Mouse (Mus musculus): ENCODE results near the gene Lrrk1.

The Lrrk1 gene

DNA sequence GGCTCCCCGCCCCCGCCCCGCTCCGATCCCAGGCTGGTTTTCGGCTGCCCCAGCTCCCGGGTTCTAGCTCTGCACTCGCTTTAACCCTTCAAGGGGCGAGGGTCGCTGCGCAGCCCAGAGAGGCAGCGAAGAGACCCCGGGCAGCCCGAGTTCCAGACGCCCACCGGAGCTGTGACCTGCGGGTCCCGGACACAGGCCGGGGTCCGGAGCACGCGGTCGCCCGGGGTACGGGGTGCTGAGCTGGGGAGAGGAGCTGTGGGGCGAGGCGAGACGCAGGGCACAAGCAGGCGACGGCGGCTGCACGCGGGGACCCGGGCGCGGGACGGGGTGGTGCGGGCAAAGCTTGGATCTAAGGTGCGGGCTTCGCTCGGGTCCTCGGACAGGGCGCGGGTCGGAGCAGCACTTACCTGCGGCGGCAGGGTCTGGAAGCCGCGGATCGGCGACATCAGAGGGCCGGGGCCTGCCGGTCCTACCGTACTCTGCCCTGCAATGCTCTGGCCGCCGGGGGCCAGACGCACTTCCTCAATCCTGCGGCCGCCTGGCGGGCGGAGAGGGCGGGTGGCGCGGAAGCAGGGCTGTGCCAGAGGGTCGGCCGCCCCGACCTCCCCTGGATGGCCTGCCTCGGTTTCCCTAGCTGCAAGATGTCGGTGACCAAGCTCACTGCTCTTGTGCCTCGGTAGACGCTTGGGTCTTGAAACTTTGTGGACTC lies at the start of gene Lrrk1:
Gene Lrrk1, minus strand, starts transcription at position 538 of the 709 bp plus-strand sequence.
- DNase-seq, result peak; percentile 15 to 32

DNA sequence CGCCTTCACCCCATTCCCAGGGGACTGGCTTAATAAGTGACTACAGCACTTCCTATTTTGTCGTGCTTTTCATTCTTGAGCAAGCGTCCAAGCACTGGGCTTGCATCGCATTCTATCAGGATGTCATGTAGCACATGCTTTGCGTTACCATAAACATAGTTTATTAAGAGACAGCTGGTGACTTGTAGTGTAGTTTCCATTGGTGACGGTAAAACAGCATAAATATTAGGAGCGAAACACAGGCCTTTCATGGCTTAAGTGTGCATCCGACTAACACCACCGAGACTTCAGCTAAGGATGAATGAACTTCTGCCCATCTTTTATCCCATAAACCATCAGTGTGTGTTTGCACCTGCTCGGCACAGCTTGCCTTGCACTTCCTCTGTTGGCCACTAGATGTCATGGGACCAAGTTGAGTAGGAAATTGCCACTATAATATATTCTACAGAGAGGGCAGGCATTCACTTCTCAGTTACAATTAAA lies 46.3 kb upstream of the Lrrk1 start:
- peak; percentile 66 to 82 for DNase-seq

DNA sequence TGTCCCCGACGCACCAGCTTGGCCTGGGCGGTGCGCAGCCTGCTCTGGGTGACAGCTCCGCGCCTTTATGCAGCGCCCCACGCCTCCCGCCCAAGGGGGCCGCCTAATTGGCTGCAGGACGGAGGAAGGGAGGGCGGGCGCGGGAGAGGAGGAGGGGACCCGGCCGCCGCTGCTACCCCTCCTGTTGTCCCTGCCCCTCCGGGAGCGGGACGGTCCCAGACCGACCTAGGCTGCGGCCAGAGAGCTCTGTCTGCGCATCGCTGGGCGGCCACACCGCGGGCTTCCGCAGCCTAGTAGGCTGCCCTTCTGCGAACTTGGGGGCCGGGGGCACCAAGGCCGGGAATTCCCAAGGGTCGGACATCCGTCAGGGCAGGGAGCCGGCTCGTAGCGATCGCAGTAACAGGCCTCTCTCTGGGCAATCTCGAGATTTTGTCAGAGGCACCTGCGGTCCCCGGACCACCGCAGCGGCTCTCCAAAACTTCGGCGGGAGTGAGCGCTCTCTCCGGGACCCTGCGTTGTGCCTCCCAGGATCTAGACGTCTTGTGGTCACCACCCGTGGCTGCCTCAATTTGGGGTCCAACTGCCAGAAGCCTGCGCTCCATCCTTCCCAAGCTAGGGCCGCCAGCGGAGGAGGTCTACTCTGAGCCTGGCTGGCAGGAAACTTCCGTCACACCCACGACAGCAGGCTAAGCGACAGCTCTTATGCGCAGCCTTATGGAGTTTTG lies 39.4 kb upstream of the Lrrk1 start, which contains the start of gene Aldh1a3:
Gene Aldh1a3, minus strand, starts transcription at position 81 of the 725 bp plus-strand sequence.
- DNase-seq, result no peak

DNA sequence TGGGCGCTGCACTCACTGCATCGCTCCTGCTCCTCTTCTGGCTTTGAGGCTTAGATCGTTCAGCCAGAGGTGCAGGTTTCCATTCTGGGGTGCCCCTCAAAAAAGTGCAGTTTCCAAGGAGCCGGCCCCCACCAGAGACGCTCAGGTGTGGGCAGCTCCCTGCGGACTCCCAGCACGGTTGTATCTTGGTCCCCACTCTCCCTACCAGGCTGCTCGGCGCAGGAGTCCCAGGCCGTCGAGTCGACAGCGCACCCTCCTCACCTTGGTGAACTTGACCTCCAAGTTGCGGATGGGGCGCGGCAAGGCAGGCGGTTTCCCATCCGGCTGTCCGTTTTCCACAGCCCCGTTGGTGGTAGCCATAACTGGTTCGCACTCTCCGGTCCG lies 38.9 kb upstream of the Lrrk1 start:
- no peak for DNase-seq

DNA sequence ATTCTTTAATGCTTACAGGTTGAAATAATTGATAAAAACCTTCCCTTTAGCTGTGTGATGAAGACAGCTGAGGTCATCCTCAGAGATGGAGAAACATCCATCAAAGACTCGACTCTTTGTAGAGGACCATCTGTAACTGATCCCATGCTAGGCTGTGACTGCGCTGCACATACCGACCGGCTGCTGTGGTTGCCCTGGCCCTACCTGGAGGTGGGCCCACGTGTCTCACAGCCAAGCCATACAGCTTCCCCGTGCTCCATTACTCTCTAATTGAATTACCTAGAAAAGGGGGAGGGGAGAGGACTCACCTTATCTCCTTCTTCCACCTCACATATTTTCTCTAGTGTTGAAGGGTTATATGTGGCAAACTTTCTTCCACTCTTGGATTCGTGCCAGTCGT lies 33.8 kb upstream of the Lrrk1 start:
- no peak for DNase-seq

DNA sequence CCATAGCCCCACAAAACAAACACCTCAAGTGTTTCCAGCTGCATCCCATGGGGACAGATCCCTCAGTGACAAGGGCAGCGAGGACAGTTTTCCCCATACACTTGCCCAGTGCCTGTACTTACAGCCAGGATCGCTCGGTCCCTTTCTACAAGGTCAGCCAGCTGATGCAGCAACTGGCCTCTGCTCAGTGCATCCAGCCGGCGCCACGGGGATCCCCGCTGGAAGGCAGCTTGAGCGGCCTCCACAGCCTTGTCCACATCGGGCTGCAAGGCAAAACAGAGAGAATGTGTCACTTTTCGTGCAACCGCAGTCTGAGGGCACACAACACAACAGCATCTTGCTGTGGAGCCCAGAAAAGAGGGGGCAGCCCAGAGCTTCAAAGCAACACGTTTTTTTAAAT lies 30.8 kb upstream of the Lrrk1 start:
- DNase-seq, result no peak

DNA sequence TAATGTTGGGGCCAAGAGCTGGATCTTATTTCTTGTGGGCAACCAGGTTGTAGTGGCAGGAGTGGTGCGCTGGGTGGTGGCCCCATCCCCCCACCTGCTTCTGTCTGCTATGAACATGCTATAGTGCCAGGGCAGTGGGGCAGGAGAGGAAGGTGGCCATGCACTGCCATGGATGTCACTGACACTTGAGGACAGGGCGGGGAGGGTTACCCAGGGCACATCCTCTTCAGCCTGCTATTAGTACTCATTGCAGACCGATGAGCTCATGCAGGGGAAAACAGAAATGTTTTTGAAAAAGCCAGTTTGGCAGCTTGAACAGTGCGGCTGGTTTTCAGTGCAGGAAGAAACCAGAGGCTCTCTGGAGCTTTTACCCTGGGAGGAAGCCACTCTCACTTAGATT lies 28.7 kb upstream of the Lrrk1 start:
- no peak for DNase-seq

DNA sequence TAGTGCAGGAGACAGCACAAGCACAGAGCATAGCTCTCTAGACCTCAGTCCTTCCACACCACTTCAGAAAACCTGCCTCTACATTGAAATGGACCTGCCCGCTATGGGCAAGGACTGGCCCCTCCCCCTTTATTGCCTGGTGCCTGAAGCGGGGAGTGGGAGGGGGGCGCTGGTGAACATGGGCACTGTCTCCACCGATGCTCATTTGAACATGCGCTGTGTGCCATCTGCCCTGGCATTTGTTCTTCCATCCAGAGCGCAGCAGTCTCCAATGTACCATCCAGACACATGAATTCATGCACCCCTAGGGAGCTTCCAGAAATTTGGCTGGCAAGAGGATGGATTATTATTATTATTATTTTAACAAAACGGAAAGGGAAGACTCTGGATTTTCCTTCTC lies 24.9 kb upstream of the Lrrk1 start:
- no peak for DNase-seq

DNA sequence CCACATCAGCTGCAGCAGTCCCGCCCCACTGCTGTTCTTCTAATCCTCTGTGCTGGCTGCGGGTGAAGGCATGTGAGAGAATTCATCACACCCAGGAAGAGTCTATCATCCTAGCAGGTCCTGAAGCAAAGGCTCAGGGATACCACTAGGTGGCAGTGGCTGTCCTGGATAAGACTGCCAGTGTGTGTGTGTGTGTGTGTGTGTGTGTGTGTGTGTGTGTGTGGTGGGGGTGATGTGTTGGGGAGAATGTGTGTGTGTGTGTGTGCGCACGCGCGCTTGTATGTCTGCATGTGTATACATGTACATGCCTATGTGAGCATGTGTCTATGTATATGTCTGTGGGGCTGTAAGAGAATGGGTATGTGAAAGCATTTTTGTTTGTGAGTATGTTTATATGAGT lies 21.3 kb upstream of the Lrrk1 start:
- DNase-seq, result peak in 1 of 2 experiments; percentile 40

DNA sequence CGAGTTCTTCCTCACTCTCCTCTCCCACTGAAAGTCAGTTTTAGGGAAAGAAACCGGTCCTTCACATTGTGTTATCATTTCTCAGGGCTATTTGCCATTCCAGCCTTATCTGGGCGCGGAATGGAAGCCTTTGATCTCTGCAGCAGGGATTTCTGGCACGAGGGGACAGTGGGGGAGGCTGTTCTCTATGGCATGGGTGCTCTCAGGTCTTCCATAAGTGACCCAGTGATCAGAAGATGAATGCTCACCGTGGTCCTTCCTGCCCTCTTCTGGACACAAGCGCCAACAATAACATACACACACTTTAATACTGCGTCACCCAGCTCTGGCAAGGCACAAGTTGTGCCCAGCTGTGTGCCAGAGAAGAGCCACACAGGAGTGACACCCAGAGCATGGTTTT lies 18.8 kb upstream of the Lrrk1 start:
- DNase-seq, result no peak

DNA sequence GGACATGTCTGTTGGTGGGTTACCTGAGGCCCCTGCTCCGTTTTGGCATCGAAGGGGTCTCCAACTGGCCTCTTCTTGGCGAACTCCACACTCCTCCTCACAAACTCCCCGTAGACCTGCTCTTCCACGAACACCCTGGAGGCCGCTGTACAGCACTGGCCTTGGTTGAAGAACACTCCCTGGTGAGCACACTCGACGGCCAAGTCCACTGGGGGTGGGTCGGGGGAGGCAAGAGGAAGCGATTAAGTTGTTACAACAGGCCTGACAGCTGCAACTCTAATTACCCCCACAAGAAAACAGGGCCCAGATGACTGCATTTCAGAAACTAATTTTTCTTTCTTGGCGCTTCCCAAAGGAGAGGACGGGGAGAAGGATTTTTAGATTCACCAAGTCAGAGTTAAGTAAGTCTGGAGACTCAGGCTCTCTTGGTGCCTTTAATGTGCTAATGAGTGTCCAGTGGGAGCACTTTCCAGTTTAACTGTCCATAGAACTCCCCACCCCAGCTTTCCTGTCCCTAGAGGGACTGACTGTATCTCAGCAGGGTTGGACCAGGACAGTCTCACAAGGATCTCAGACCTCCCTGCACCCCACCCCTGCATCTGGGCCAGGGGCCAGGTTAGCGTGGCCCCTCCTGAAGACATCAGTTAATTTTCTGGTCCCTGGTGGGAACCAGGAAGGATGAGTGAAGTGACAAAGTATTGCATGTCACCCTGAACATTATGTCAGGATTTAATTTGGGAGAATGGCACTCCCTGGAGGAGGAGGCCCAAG lies 18.0 kb upstream of the Lrrk1 start:
- DNase-seq, result no peak

DNA sequence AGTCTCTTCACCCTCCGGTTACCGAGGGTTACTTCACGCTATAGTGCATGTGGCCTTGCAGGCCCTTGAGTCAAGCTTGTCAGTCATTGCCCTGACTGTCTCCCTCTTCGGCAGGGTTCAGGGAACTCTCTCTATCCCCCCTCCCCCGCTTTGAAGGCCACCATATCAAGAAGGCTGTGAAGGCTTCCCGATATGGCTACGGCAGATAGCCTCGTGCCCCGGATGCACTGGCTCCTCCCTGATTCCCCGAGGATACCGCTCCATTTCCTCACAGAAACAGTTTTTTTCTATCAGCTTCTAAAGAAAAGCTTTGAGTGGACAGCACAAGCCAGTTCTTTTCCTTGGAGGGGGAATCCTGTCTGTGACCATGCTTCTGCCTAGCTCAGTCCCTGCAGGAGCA lies 17.4 kb upstream of the Lrrk1 start:
- DNase-seq, result no peak

DNA sequence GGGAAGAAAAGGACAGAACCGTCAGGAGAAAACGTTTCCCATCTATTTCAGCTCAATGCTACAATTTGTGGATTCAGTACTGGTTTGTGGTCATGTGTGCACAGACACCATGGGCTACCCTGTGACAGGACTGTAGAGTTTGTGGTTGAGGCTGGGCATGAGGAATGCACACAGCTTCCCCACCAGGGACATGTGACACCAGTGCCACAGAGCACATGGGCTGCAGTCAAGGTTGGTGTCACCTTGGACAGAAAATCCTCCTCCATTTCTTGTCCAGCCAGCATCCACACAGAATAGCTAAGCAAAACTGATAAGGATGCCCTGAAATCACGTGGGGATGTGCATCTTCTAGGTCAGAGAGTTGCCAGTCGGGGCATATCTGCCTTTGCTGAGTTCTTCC lies 16.7 kb upstream of the Lrrk1 start:
- DNase-seq, result no peak

DNA sequence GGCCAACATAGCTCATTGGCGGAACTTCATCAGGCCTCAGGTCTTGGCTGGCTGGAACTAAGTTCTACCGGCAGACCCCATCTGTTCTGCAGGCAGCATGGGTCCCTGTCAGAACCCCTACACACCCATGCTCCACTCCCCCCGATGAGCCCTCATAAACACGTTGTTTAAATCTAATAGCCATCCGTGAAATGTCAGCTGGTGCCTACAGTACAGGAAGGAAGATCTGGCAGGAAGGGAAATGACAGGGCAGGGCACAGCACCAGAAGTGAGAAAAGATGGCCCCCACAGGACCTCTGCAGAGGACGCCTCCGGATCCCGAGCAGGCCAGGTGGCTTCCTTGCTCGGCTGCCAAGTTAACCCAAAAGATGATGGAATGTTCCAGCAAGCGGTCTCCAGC lies 16.0 kb upstream of the Lrrk1 start:
- no peak for DNase-seq

DNA sequence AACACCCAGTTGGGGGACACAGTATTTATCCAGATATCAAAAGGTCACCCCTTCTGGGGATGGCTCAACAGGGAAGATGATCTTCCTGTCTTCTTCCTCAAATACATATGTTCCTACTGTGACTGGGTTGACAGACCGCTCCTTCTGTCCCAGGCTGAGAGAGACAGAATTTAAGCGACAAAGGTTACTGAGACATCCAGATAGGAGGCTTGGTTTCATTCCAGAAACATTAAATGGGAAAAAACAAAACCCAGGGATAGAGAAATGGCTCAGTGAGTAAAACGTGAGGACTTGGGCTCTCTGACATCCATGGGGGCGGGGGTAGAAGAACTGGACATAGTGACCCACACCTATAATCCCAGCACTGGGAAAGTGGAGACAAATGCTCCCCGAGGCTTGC lies 14.7 kb upstream of the Lrrk1 start:
- no peak for DNase-seq

DNA sequence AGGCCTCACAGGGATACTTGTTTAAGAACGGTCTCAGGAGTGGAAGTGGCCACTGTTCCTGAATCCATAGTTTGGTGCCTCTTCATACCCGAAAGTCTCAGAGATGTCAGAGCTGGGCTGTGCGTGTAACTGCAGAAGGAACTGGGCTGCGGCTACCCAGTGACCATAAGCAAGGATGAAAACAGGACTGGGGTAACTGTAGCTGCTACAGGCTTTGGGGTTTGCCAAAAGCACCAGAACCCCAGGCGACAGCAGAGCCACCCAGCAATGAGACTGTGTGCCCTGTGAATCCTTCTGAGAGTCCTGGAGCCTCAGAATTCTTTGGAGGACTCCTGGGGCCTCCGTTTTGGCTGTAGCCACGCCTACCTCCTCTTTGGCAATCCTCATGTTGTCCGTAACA lies 13.5 kb upstream of the Lrrk1 start:
- no peak for DNase-seq

DNA sequence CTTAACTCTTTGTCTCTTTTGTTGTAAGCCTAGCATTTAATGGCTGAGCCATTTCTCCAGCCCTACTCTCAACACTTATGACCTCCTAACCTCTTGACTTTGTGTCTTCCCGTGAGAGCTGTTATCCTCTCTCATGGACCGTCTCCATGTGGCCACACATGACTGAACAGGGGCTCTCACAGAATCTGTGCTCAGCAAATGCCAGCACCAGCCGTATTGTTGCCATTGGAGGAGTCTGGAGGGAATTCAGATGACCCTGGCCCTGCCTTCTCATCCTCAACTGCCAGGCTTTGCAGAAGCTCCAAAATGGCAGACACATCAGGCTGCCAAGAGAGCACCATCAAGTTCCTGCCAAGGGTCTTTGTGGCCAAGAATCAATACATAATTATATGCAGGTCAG lies 9.1 kb upstream of the Lrrk1 start:
- no peak for DNase-seq

DNA sequence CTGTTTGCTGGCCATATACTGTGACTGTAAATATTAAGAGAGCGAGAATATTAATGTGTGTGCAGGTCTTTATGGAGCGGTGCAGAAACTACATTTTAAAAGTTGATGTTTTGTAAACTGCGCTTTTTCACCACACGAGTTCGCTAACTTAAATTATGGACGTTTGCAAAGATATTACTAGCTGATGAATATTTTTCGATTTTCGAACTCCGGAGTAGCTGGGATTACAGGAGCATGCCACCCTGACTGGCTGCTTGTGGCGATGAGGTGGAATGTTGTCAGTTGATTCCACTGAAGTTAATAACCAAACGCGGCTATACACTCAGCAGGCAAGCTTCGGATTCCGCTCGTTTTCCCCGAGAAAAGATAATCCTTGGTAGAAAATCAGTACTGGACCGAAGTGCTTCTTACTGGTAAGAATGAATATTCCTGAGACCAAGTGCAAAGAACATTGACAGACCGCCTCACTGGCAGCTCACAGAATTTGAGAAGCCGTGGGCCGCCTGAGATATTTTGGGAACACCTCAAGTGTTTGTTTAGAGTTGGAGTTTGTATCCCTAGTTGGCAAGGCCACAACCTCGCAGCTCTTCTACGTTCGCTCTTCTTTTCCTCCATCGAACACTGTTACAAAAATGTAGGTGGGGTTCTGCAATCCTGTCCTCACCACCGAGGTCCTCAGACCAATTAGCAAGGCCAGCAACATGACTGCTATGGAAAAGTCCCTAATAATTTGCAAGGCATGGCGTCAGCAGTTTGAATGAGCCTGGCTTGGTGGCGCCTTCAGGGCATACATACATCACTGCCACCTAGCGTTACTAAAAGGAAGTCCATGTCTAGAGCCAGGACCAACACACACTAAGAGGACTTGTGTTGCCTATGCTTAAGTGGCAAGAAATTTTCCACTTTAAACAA lies 727 bp upstream of the Lrrk1 start:
- peak; percentile 49 to 70 for DNase-seq

DNA sequence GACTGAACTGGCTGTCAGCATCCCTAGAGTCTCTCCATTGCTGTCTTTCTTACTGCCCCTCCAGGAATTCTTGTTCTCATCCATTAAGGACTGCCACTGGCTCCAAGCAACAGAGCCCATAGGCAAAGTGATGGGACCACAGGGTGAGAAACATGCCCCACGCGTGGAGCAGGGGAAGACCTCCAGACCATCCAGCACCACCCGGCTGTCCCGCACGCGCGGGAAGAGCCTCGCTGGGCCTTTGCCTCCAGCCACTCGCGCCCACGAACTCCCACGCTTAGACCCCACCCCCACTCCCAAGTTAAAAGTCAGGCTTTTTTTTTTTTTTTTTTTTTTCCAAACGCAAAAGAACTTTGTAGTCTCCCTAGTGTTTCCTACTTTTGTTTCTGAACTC lies 734 bp downstream of the Lrrk1 start:
- peak in 1 of 2 experiments; percentile 9 for DNase-seq

DNA sequence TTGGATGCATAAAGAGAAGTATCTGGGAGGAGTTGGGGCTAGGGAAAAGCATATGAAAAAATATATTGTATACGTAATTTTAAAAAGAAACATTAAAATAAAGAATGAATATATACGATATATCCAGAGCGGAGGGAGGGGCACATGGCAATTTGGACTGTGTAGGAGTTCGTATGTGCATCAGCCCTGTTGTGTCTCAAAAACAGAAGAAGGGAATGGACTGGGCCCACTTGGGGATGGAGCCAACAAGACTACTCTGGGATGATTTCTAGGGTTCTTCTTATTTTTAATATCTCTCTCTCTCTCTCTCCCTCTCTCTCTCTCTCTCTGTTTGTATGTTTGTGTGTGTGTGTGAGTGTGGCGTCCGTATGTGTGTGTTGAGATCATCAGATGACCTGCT lies 1.7 kb downstream of the Lrrk1 start:
- DNase-seq, result no peak

DNA sequence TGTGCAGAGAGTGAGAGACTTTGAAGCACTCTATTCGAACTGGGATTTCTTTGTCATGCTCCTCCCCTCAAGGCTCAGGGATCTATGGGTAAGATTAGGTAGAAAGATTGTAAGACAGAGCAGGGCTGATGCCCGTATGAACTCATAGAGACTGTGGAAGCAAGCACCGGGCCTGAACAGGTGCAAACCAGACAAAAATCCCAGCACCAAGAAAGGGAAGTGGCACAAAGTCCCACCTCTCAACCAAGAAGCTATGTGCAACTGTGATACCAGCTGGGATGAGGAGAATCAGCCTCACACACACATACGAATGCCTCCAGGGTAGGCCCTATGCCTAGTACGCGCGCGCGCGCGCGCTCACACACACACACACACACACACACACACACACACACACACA lies 2.3 kb downstream of the Lrrk1 start:
- DNase-seq, result no peak

DNA sequence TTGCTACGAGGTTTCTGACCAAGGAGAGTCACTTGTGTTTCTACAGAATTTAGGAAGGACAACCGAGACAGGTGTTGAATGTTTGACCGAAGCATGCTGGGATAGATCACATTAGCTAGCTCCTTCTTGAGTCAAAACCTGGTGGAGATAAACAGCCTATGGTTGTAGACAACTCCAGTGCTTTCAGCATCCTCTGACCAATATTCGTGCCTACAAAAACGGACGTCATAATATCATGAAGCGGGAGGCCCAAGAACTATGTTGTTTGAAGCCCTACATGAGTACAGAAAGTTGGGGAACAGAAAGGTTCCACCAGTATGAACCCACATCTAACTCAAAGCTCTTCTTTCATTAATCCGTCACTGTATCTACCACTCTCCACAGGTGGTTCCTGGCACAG lies 3.3 kb downstream of the Lrrk1 start:
- no peak for DNase-seq

DNA sequence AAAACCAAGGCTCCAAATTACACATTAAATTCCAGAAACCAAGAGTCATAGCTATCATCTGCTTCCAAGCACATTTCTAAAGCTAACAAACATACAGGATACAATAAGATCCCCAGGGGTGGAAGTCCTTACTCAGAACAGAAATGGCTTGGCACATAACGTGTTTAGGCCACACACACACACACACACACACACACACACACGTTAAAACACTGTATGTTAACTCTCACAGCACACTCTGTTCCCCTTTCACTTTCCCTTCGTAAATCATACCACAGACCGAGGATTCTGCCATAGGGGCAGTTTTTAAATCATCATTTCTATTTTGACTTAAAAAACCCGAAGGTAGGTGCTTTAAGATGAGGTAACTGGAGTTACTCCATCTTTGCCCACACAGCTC lies 3.9 kb downstream of the Lrrk1 start:
- no peak for DNase-seq
